Mouse (Mus musculus) heart, postnatal 14 days (tissue): ENCODE measurements around the gene Shkbp1. TPM values are rescaled to one million over a fixed set of nuclear protein-coding genes. Genes with fewer than 3 reads are reported as not detected.

Experiments used
- DNase-seq, 2 experiments: peaks; one replicate each; pipeline ENCODE4 v3.0.0; 2021 to 2022
- intact Hi-C: fragments of 180-260 bp; cut with DNase I; formaldehyde crosslinking; loops from one replicate; pipeline ENCODE4 v1.15.1; 2025
- total RNA-seq, 2 experiments: library from RNA; stranded (reverse); gene quantifications; 2 replicates each; pipeline ENCODE4 v1.2.3; 2021

The Shkbp1 gene
- total RNA-seq, 2 experiments from 2014 or later: 8.6 to 9.7 TPM

GRCm38 (mm10) chr7:27323001-27323400 is 32.8 kb downstream of the Shkbp1 start:
- DNase-seq: no peak
- intact Hi-C loops: no loop called here

GRCm38 (mm10) chr7:27322291-27322690 is 33.5 kb downstream of the Shkbp1 start:
- no peak for DNase-seq
- intact Hi-C loops: no loop called here

DNA sequence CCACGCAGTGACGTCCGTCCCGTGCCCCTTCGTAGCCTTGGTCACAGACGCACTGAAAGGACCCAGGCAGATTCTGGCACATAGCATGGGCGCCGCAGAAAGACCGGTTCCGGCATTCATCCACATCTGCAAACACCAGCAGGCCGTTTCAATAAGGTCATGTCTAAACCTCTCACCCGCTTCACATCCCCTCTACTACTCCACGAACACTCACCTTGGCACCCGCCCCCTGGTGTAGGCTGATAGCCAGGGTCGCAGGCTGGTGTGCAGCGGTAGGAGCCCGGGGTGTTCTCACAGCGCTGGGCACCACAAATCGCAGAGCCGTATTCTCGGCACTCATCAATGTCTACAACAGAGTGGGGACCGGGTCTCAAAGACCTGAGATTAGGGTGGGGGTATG is 36.4 kb downstream of the Shkbp1 start:
- no peak for DNase-seq
- intact Hi-C loops: no loop called here

GRCm38 (mm10) chr7:27315958-27316357 is 39.9 kb downstream of the Shkbp1 start:
- intact Hi-C loops: no loop called here
- peak; percentile 68 to 73 for DNase-seq

DNA sequence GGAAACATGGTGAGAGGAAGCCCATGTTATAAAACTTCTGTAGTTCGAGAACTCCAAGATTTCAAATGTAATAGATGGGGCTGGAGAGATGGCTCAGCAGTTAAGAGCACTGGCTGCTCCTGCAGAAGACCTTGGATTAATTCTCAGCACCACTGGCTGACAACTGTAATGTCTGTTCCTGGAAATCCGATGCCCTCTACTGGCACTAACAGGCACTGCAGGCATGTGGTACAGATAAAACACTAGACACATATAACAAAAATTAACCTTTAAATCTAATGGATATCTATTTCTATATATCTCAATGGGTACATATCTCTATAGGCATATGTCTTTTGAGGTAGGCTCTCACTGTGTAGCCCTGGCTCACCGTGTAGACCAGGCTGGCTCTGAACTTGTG is 41.4 kb downstream of the Shkbp1 start:
- DNase-seq: no peak
- intact Hi-C loops: no loop called here

DNA sequence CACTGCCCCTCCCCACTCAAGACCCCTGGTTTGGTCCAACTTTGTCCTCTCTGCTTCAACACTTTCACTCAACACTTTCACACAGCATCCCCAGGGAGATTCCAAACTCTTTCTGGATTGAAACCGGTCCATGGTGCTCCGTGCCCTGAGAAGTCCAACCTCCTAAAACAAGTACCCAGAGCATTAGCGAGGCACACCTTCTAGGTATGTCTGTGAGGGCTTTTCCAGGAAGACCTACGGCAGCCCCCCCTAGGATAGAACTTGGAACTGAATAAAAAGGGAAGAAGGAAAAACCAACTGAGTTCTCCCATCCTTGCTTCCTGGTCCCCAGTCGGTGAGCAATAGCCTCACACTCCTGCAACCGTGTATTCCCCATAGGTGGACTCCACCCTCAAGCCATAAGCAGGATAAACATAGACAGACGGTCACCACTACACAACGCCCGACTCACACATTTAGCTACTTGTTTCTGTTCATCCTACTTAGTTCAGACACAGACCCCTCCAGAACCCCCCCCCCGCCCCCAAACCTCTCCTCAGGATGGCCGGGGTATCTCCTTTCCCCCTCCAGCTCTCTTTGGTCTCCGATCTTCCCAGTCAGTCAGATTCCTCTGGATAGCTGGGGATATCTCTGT is 44.1 kb downstream of the Shkbp1 start:
- no peak for DNase-seq
- intact Hi-C loops: loop anchor here (2.0 kb wide), 1 partner anchor 17 kb away; no protein-coding TSS in a partner anchor

DNA sequence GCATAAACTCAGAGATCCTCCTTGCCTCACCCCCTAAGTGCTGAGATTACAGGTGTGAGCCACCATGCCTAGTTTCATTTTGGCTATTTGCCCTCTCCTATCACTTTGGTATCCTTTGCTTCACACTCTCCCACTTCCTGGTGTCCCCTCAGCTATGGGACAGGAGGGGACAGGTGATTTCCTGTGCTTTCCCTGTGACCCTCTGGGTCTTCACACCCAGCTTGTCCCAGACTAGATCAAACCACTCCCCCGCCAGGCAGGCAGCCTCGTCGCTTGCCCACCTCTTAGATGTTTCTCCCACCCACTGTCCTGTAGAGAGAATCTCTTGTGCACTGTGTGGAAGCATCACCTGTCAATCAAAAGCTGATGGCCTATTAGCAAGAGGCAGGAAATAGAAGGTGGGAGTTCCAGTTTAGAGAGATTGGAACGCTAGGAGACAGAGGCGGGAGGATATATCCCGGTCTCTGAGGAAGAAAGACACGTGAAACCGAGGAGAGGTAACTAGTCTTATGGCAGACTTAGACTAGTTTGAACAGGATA is 44.8 kb downstream of the Shkbp1 start:
- intact Hi-C loops: loop anchor here (2.0 kb wide), 1 partner anchor 18 kb away; no protein-coding TSS in a partner anchor
- DNase-seq: no peak

DNA sequence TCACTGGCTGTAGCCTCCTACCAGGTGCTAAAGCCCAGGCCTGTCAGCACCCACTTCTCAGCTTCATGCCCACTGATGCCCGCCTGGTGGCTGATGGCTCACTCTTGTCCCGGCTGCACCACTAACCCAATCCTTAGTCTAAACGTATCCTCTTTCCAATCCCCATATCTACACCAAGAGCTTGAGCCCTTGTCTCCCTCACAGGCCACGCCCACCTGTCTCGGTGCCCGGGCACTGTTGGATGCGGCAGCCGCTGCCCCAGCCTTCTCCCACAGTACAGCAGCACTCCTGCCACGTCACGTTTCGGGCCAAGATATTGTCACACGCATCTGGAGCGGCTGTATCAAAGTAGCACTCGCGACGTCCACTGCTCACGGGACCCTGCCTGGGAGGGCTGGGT is 45.5 kb downstream of the Shkbp1 start:
- intact Hi-C loops: loop anchor here (2.0 kb wide), 1 partner anchor 18 kb away; no protein-coding TSS in a partner anchor
- DNase-seq: peak; percentile 62 to 77

DNA sequence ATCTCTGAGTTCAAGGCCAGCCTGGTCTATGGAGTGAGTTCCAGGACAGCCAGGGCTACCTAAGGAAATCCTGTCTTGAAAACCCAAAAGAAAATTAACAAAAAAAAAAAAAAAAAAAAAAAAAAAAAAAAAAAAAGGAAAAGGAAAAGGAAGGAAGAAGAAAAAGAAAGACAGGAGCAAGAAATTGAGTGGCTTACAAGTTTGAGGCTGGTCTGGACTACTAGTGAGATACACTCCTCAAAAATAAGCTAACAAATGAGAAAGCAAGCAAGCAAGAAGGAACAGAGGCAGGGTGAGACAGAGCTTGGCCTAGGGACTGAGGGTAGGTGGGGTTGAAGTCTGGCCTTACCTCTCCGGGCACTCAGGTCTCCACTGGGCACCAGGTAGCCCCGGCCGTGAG is 46.0 kb downstream of the Shkbp1 start:
- intact Hi-C loops: loop anchor here (2.0 kb wide), 1 partner anchor 19 kb away; no protein-coding TSS in a partner anchor
- no peak for DNase-seq

- intact Hi-C loops: no loop called here
- DNase-seq: no peak
Observed at GRCm38 (mm10) chr7:27308821-27309549, 46.8 kb downstream of the Shkbp1 start.

GRCm38 (mm10) chr7:27307551-27307950 is 48.3 kb downstream of the Shkbp1 start:
- intact Hi-C loops: no loop called here
- no peak for DNase-seq

DNA sequence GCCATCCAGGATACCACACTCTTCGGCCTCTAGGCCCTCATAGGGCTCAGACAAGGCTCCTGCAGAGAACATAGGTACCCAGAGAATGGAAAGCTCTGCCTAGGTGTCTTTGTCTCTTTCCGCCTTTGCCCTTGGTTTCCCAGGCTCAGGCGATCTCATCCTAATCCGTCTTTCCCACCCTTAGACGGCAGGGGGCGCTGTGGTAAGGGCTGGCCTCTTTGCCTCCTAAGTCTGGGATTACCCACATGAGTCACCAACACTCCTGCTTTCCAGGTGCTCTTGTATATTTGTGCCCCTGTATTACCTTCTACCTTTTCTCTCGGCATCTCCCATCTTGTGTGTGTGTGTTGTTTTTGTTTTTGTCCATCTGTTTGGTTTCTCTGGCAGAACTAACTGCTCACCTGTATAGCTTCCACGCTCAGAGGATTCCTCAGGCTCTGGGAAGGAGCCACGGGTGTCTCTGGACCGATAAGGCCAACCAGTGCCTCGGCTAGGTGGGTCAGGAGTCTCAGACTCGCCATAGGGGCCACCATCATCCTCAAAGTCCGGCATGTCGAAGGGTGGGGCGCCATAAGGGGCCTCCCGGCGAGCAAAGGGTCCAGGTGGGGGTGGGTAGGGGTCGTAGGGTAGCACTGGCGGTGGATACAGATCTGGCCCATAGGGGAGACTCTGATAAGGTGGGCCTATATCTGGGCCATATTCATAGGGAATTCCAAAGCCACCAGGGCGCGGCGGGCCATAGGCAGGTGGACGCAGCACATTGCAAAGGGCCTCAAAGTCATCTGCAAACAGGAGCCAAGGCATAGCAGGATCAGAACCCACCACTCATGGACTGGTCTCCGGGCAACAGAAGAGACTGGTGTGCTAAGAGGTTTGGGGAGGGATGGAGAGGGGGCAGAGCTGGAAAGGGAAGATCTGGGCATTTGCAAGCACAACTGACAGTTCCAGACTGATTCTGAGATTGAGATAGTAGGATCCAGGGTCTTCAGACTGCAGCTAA is 49.4 kb downstream of the Shkbp1 start:
- intact Hi-C loops: no loop called here
- peak; percentile 63 to 74 for DNase-seq

DNA sequence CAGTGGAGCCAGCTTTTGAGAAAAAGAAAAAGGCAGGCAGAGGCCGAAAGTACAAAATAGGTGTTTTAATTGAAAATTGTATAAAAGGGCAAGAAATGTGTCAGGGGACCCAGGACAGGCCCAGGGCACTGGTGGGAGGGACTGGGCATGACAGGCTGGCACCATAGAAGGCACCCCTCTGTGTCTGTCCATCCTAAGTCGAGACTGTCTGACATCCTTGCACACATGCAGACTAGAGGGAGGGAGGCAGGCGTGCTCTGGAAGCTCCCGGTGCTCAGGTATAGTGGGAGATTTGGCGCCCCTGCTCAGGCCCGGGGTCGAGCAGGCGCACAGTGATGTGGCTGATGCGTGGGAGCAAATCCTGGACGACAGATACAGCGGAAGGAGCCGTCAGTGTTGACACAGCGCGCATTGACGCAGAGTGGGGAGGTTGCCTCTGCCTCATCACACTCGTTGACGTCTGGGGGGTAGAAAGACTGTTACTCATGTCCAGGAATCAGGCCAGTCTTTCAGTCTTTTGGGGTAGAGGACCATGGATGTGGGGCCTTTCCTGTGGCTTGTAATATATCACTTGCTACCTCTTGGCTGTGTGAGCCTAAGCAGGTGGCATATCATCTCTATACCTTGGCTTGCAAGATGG is 50.6 kb downstream of the Shkbp1 start:
- intact Hi-C loops: no loop called here
- no peak for DNase-seq

DNA sequence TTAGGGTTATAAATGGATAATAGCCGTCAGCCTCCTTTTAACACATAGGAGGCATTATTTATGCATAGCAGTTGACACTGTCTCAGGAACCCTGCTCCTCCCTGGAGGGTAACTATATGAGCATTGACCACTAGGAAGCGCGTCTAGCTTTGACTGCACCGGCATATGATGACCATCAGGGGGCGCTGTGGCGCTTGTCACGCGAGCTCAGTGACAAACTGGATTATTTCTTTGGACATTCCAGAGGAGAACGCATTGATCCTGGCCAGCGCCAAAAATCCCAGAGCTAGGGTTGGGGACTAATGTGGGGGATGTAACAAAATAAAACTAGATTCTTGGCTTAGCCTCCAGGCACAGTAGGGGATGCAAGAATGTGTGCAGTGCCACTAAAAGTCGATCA is 53.6 kb downstream of the Shkbp1 start:
- intact Hi-C loops: no loop called here
- peak; percentile 86 to 88 for DNase-seq

- no peak for DNase-seq
- intact Hi-C loops: no loop called here
Observed at GRCm38 (mm10) chr7:27300801-27301200, 55.0 kb downstream of the Shkbp1 start.

DNA sequence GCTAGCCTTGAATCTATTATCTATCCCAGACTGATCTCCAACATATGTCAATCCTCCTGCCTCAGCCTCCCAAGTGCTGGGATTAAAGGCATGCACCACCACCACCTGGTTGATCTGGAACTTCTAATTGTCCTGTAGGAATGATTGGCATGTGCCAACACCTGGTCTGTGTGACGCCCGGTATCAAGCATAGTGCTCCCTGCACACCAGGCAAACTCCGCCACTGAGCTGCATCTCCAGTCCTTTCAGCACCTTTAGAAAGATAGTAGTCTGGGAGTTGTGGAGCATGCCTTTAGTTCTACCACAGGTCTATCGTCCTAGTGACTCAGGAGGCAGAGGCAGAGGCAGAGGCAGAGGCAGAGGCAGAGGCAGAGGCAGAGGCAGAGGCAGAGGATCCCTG is 55.5 kb downstream of the Shkbp1 start:
- intact Hi-C loops: no loop called here
- no peak for DNase-seq

DNA sequence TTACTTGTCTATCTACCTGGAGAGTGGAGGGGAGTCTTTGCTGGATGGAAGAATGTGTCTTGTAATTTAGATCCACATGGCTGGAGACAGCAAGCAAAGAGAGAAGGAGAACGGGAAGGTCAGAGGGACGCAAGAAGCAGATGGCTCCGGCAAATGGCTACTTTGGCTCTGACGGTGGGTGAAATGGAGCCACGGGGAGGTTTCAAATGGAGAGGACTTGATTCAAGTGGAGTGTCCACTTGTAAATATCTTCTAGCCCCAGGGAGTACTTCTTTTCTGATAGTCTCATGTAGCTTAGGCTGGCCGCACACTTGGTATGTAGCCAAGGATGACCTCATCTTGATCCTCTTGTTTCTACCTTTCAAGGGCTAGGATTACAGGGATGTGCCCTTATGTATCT is 57.0 kb downstream of the Shkbp1 start:
- intact Hi-C loops: loop anchor here (5.0 kb wide), 1 partner anchor 88 kb away; no protein-coding TSS in a partner anchor
- no peak for DNase-seq

- intact Hi-C loops: loop anchor here (5.0 kb wide), 1 partner anchor 89 kb away; no protein-coding TSS in a partner anchor
Observed at GRCm38 (mm10) chr7:27298033-27298610, 57.7 kb downstream of the Shkbp1 start.

DNA sequence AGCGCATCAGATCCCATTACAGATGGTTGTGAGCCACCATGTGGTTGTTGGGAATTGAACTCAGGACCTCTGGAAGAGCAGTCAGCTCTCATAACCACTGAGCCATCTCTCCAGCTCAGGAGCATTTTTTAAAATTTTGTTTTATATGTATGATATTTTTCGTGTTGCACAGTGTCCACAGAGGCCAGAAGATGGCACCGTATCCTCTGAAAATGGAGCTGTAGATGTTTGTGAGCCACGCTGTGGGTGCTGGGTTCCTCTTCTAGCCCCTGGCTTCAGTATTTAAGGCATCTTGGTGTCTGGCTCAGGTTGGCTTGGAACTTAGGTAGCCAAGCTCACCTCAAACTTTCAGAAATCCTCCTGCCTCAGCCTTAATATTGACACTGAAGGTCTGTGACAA is 59.3 kb downstream of the Shkbp1 start:
- DNase-seq: no peak
- intact Hi-C loops: loop anchor here (5.0 kb wide), 1 partner anchor 91 kb away; no protein-coding TSS in a partner anchor

More at GRCm38 (mm10) chr7:27298033-27298610, 57.7 kb downstream of the Shkbp1 start:
- DNase-seq: no peak
